Mouse (Mus musculus): Measurements from ENCODE around the gene Svep1. TPM values are rescaled to one million over a fixed set of nuclear protein-coding genes. Genes with fewer than 3 reads are reported as not detected.

Svep1 gene
- total RNA-seq (2014; rRNA removed; ENCODE audit: low replicate concordance): 5.1 and 6.4 TPM in 2 replicates
- 0.52 and 0.86 TPM in 2 replicates for polyA plus RNA-seq (2015; fragmentation: Nextera tagmentation; extraction: Ambion mirVana)

GRCm38 (mm10) chr4:58206115-58206945 is at the start of gene Svep1:
Gene Svep1, minus strand, starts transcription at chr4:58206859.
- H3K9ac ChIP-seq (replicated peaks; ENCODE audit: low read depth, low read length): 0 out of 2 replicates have a peak within 1 kb of the TSS, but pooled peaks have one; percentile 25
- ATAC-seq (ENCODE audit: insufficient read depth, low read depth): peak; percentile 57
- H3K27me3 ChIP-seq (ENCODE audit: control insufficient read depth, insufficient read depth, low read length): peaks cover 69% of the 10 kb centered on the region
- peak within 1 kb of the TSS; percentile 62 for H3K4me3 ChIP-seq (ENCODE audit: low read depth, low read length)
- peak within 1 kb of the TSS; percentile 59 for H3K27ac ChIP-seq (ENCODE audit: low read depth)
- no peak for TF ChIP-seq CTCF (IDR thresholded peaks at IDR 0.05; ENCODE audit: low read depth)
- TF ChIP-seq EP300 (IDR thresholded peaks at IDR 0.05; ENCODE audit: low read depth): no peak
- peak; percentile 11 for DNase-seq (ENCODE audit: low spot score)
- no peaks in the 10 kb centered on the region for H3K4me1 ChIP-seq (ENCODE audit: control insufficient read depth, insufficient read depth)
- WGBS: under 1% methylated on average over 47 of the region's 47 CpGs
- H3K36me3 ChIP-seq (replicated peaks; ENCODE audit: control insufficient read depth, insufficient read depth, low read length): no peaks in the 10 kb centered on the region
- peak within 1 kb of the TSS; percentile 69 for H3K4me2 ChIP-seq (ENCODE audit: low read depth, low read length)
- no peaks in the 10 kb centered on the region for H3K9me3 ChIP-seq (replicated peaks; ENCODE audit: control insufficient read depth, low read length)

- no peak for TF ChIP-seq EP300 (IDR thresholded peaks at IDR 0.05; ENCODE audit: low read depth)
- peak; percentile 74 for TF ChIP-seq CTCF (IDR thresholded peaks at IDR 0.05; ENCODE audit: low read depth)
- ATAC-seq (ENCODE audit: insufficient read depth, low read depth): no peak
- no peaks in the 10 kb centered on the region for H3K27me3 ChIP-seq (ENCODE audit: control insufficient read depth, insufficient read depth, low read length)
- no peaks in the 10 kb centered on the region for H3K36me3 ChIP-seq (replicated peaks; ENCODE audit: control insufficient read depth, insufficient read depth, low read length)
- no peak overlapping the region for H3K27ac ChIP-seq (ENCODE audit: low read depth)
- H3K9me3 ChIP-seq (replicated peaks; ENCODE audit: control insufficient read depth, low read length): no peaks in the 10 kb centered on the region
- 22% methylated on average over 5 of the region's 5 CpGs for WGBS
- H3K4me2 ChIP-seq (ENCODE audit: low read depth, low read length): no peak overlapping the region
- H3K9ac ChIP-seq (replicated peaks; ENCODE audit: low read depth, low read length): no peak overlapping the region
- no peak overlapping the region for H3K4me3 ChIP-seq (ENCODE audit: low read depth, low read length)
- DNase-seq (ENCODE audit: low spot score): peak; percentile 63
- H3K4me1 ChIP-seq (ENCODE audit: control insufficient read depth, insufficient read depth): no peaks in the 10 kb centered on the region
These were observed 46.8 kb upstream of the Svep1 start for GRCm38 (mm10) chr4:58253410-58253809.

GRCm38 (mm10) chr4:58252381-58252780 is 45.7 kb upstream of the Svep1 start:
- Histone ChIP-seq H3K4me3 (ENCODE audit: low read depth, low read length) (no peak overlapping the region), H3K9ac (replicated peaks; ENCODE audit: low read depth, low read length) (no peak overlapping the region), H3K27ac (ENCODE audit: low read depth) (no peak overlapping the region), H3K4me2 (ENCODE audit: low read depth, low read length) (no peak overlapping the region), H3K27me3 (ENCODE audit: control insufficient read depth, insufficient read depth, low read length) (no peaks in the 10 kb centered on the region), H3K36me3 (replicated peaks; ENCODE audit: control insufficient read depth, insufficient read depth, low read length) (no peaks in the 10 kb centered on the region), H3K4me1 (ENCODE audit: control insufficient read depth, insufficient read depth) (no peaks in the 10 kb centered on the region), H3K9me3 (replicated peaks; ENCODE audit: control insufficient read depth, low read length) (no peaks in the 10 kb centered on the region)
- ATAC-seq (ENCODE audit: insufficient read depth, low read depth) (no peak), DNase-seq (ENCODE audit: low spot score) (no peak)
- no peak for TF ChIP-seq CTCF (IDR thresholded peaks at IDR 0.05; ENCODE audit: low read depth)
- 77% methylated on average over 3 of the region's 3 CpGs for WGBS

- TF ChIP-seq EP300 (IDR thresholded peaks at IDR 0.05; ENCODE audit: low read depth) (no peak), CTCF (IDR thresholded peaks at IDR 0.05; ENCODE audit: low read depth) (no peak)
- Histone ChIP-seq H3K4me2 (ENCODE audit: low read depth, low read length) (no peak overlapping the region), H3K36me3 (replicated peaks; ENCODE audit: control insufficient read depth, insufficient read depth, low read length) (no peaks in the 10 kb centered on the region), H3K27ac (ENCODE audit: low read depth) (no peak overlapping the region), H3K9me3 (replicated peaks; ENCODE audit: control insufficient read depth, low read length) (no peaks in the 10 kb centered on the region), H3K9ac (replicated peaks; ENCODE audit: low read depth, low read length) (no peak overlapping the region), H3K4me3 (ENCODE audit: low read depth, low read length) (no peak overlapping the region), H3K27me3 (ENCODE audit: control insufficient read depth, insufficient read depth, low read length) (no peaks in the 10 kb centered on the region), H3K4me1 (ENCODE audit: control insufficient read depth, insufficient read depth) (no peaks in the 10 kb centered on the region)
- DNase-seq (ENCODE audit: low spot score) (no peak), ATAC-seq (ENCODE audit: insufficient read depth, low read depth) (no peak)
- WGBS: 81% methylated on average over 1 of the region's 1 CpGs
These were observed 38.9 kb upstream of the Svep1 start for GRCm38 (mm10) chr4:58245544-58245943.

GRCm38 (mm10) chr4:58240416-58240815 is 33.8 kb upstream of the Svep1 start:
- DNase-seq (ENCODE audit: low spot score) (no peak), ATAC-seq (ENCODE audit: insufficient read depth, low read depth) (no peak)
- 76% methylated on average over 7 of the region's 7 CpGs for WGBS
- Histone ChIP-seq H3K4me3 (ENCODE audit: low read depth, low read length) (no peak overlapping the region), H3K4me2 (ENCODE audit: low read depth, low read length) (no peak overlapping the region), H3K4me1 (ENCODE audit: control insufficient read depth, insufficient read depth) (no peaks in the 10 kb centered on the region), H3K36me3 (replicated peaks; ENCODE audit: control insufficient read depth, insufficient read depth, low read length) (no peaks in the 10 kb centered on the region), H3K9me3 (replicated peaks; ENCODE audit: control insufficient read depth, low read length) (no peaks in the 10 kb centered on the region), H3K27ac (ENCODE audit: low read depth) (no peak overlapping the region), H3K9ac (replicated peaks; ENCODE audit: low read depth, low read length) (no peak overlapping the region), H3K27me3 (ENCODE audit: control insufficient read depth, insufficient read depth, low read length) (no peaks in the 10 kb centered on the region)
- no peak for TF ChIP-seq CTCF (IDR thresholded peaks at IDR 0.05; ENCODE audit: low read depth)
